Mouse (Mus musculus): ENCODE results near the gene Lig3.

The Lig3 gene

GRCm38 (mm10) chr11:82780983-82781903 is at the start of gene Lig3:
TSS of gene Lig3 (plus strand) at chr11:82781108.
- DNase-seq (ENCODE audit: low spot score), result peak; percentile 87

DNA sequence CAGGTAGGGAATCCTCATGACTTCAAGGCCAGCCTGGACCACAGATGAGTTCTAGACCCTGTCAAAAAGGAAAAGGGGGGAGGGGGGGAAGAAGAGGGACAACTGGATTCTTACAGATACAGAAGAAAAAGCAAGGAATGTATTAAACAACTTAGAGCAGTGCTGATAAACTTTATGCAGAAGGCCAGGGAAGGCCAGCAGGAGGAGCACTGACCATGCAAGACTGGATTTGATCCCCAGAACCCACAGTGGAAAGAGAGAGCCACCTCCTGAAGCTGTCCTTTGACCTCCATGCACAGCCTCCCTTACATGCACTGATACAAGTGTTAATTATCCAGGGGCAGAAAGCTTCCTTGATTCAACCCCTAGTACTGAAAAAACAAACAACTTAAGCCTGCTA is 46.7 kb upstream of the Lig3 start:
- DNase-seq (ENCODE audit: low spot score), result no peak

DNA sequence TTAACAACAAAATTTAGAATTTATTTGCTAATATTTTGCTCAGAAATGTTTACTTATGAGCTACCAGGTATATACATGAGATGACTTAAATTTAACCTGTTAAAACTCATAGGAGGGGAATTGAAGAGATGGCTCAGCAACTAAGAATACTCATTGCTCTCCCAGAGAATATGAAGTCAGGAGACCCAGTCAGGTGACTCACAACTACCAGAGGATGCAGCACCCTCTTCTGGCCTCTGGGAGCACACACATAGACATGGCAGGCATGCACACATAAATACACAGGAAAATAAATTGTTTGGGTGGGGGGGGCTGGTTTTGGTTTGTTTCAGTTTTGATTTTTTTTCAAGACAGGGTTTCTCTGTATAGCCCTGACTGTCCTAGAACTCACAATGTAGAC is 41.9 kb upstream of the Lig3 start:
- no peak for DNase-seq (ENCODE audit: low spot score)

DNA sequence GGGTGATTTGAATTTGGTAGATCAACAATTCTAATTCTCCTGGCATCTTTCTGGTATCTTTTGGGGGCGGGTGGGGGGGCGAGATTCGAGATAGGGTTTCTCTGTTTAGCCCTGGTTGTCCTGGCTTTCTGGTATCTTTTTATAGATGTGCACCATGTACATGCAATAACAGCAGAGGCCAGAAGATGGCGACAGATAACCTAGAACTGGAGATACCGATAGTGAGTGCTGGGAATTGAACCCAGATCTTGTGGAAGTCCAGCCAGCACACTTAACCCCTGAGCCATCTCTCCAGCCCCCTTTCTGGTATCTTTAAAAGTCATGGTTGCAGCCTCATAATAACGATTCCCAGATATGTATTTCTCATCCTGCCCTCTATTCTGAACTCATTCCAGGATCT is 34.8 kb upstream of the Lig3 start:
- peak; percentile 56 for DNase-seq (ENCODE audit: low spot score)

- peak; percentile 7 for DNase-seq (ENCODE audit: low spot score)
Measured at GRCm38 (mm10) chr11:82746857-82747366, 34.0 kb upstream of the Lig3 start.

GRCm38 (mm10) chr11:82752349-82753115 is 28.4 kb upstream of the Lig3 start:
- no peak for DNase-seq (ENCODE audit: low spot score)

DNA sequence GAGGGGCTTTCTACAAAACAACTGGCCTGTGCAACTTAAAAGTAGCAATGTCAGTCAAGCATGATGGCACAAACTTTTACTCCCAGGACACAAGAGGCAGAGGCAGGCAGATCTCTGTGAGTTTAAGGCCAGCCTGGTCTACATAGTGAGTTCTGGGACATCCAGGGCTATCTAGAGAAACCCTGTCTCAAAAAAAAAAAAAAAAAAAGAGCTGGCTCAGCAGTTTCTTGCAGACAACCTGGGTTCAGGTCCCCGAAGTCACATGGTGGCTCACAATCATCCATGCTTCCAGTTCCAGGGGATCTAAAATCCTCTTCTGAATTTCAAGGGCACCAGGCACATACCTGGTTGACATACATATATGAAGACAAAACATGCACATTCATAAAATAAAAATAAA is 25.0 kb upstream of the Lig3 start:
- DNase-seq (ENCODE audit: low spot score), result no peak

- no peak for DNase-seq (ENCODE audit: low spot score)
Measured at GRCm38 (mm10) chr11:82762286-82762829, 18.6 kb upstream of the Lig3 start.

DNA sequence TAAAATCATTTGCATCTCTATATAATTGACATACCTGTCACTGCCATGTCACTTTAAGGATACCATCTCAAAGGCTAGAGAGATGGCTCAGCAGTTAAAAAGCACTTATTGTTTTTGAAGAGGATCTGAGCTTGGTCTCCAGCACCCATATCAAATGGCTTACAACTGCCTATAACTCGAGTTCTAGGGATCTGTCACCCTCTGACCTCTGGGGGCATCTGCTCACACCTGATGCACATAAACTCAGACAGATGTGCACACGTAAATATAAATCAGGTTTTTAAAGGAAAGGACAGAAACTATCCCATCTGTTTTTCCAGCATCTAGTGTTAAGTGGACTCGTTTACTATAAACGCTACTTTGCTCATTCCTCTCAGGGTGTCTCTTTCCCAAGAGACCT is 17.6 kb upstream of the Lig3 start:
- DNase-seq (ENCODE audit: low spot score), result no peak

- peak; percentile 85 for DNase-seq (ENCODE audit: low spot score)
Measured at GRCm38 (mm10) chr11:82763742-82764437, 17.0 kb upstream of the Lig3 start, which contains the start of the genes Cct6b and Zfp830. TSS of gene Cct6b (minus strand) at chr11:82764321. TSS of gene Zfp830 (plus strand) at chr11:82764345.

GRCm38 (mm10) chr11:82764438-82764924 is 16.4 kb upstream of the Lig3 start:
- no peak for DNase-seq (ENCODE audit: low spot score)

- DNase-seq (ENCODE audit: low spot score), result no peak
Measured at GRCm38 (mm10) chr11:82780134-82780533, 774 bp upstream of the Lig3 start.

- DNase-seq (ENCODE audit: low spot score), result no peak
Measured at GRCm38 (mm10) chr11:82782197-82782596, 1.3 kb downstream of the Lig3 start.

DNA sequence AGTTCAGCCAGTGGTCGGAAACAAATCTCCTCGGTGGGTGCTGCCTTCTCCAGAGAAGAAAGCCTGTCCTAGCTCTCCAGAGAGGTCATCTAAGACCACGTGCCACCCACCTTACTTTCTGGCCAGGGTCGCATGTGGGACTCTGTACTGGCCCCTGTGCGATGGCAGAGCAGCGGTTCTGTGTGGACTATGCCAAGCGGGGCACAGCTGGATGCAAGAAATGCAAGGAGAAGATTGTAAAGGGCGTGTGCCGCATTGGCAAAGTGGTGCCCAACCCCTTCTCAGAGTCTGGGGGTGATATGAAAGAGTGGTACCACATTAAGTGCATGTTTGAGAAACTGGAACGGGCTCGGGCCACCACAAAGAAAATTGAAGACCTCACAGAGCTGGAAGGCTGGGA is 2.5 kb downstream of the Lig3 start:
- DNase-seq (ENCODE audit: low spot score), result no peak

- no peak for DNase-seq (ENCODE audit: low spot score)
Measured at GRCm38 (mm10) chr11:82806656-82807055, 25.7 kb downstream of the Lig3 start.

DNA sequence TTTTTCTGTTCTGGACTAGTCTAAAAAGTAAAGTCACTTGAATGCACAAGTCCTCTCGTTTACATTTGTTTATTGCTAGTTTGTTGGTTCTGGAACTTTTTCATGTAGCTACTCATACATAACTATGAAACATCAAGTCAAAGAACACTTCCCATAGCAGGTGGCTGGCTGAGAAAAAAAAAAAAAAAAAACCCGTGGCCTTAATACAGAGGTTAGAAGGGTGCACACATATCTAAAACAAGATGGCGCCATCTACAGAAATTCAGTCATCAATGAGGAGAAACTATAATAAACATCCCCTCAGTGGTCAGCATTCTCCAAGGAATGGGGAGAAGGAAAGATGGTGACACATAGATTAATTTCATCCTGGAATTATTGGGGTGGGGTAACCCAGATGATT is 26.5 kb downstream of the Lig3 start:
- DNase-seq (ENCODE audit: low spot score), result no peak

- no peak for DNase-seq (ENCODE audit: low spot score)
Measured at GRCm38 (mm10) chr11:82808485-82808884, 27.6 kb downstream of the Lig3 start.

- peak; percentile 58 for DNase-seq (ENCODE audit: low spot score)
Measured at GRCm38 (mm10) chr11:82819350-82819749, 38.4 kb downstream of the Lig3 start.

DNA sequence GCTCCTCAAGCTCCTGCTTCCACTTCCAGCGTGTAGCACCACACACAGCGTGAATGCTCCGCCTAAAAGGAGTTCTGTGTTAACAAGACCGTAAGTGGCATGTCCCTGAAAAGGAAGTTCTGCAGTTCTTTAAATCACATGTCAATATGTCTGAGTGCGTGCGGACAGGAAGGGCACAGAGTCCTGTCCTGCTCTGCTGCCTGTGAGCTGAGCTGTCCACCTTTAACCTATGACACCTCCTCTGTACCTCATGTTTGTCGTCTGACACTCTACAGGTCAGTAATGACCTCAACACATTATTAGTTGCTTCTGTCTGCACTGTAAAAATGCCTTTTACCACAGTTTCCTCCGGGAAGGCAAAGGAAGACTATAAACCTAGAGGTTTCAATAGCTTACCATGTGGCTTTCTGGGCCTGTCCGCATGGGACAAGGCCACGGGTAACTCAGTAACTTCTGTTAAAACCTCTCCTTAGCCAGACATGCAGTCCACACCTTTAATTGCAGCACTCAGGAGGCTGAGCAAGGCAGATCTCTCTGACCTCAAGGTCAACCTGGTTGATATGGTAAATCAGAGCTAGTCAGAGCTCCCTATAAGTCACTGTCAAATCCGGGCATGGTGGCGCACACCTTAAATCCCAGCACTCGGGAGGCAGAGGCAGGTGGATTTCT is 40.0 kb downstream of the Lig3 start:
- no peak for DNase-seq (ENCODE audit: low spot score)

GRCm38 (mm10) chr11:82826818-82827217 is 45.9 kb downstream of the Lig3 start:
- DNase-seq (ENCODE audit: low spot score), result no peak
